Mouse (Mus musculus) cortical plate, adult 2 months (tissue): Measurements from ENCODE around the gene Scn1b.

Source experiments
- CTCF ChIP-seq: fragments of 200-500 bp; IDR thresholded peaks from 2 replicates; pipeline ENCODE4 v1.5.1; 2011; ENCODE audit warnings: mild to moderate bottlenecking, control low read depth, low read length; ENCODE audit not compliant: insufficient read depth; ENCODE audit errors: extremely low read depth
- POLR2A ChIP-seq: fragments of 200-500 bp; IDR thresholded peaks from 2 replicates; pipeline ENCODE4 v1.6.1; 2011; ENCODE audit warnings: mild to moderate bottlenecking, low read length, control low read depth; ENCODE audit not compliant: insufficient read depth; ENCODE audit errors: extremely low read depth

DNA sequence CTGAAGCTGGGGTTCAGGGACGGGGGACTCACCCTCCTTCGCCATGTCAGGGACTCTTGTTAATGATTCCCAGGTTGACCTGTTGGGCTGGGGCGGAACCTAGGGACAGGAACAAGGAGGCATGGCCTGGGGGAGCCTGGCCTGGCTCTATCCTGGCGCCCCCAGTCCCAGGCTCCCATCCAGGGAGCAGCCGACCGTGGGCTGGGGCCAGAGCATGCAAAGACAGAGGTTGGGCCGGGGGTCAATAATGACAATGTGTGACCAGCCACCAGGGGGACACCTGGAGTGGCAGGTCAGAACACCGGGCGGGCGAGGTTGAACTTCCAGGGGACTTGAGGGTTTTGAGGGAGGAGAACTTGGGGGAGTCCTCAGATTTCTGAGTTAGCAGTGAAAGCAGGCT is 12.2 kb downstream of the Scn1b start:
- no peak for TF ChIP-seq CTCF
- no peak for TF ChIP-seq POLR2A
